Mouse (Mus musculus): ENCODE measurements around the gene Mtg1. TPM values are rescaled to one million over a fixed set of nuclear protein-coding genes. Genes with fewer than 3 reads are reported as not detected.
A peak's percentile ranks its signal among the peaks of the same experiment; 100 is the strongest.
"Not testable (repeated sequence)": the region's sequence is repeated elsewhere in the genome, so short reads cannot be mapped to it uniquely, and the experiment has no call there.

Mtg1 gene
- total RNA-seq, 2 experiments from 2014 or later: 22.9 to 30.8 TPM

DNA sequence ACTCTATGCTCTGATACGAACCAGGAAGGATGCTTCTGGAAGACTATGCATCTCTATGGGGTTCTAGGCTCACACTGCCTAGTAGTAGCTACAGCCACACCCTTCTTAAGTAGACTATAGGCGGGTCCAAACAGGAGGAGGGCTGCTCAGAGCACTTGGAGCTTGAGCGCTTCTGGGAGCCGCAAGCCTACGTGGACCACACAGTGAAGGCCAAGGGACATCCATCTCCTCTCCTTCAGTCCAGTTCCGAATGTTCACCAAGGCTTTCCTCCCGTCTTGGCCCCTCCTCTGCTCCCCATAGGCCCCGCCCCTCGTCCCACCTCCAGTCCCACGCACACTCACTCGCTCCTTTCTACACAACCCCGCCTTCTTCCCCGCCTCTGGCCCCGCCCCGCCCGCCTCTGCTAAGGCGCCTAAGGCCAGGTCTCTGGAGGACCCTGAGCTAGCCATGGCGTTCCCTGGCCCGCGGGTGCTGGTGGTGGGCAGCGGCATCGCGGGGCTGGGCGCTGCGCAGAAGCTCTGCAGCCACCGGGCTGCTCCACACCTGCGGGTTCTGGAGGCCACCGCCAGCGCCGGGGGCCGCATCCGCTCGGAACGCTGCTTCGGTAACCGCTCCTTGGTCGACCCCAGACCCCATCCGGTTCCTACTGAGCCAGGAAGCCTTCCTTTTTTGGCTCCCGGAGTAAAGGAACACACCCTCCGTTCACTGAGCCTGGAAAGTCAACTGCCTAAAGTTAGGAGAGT lies 11.9 kb upstream of the Mtg1 start:
- DNase-seq (ENCODE audit: low spot score): peak; percentile 90
- intact Hi-C loops (cut with DNase I): no loop called here

DNA sequence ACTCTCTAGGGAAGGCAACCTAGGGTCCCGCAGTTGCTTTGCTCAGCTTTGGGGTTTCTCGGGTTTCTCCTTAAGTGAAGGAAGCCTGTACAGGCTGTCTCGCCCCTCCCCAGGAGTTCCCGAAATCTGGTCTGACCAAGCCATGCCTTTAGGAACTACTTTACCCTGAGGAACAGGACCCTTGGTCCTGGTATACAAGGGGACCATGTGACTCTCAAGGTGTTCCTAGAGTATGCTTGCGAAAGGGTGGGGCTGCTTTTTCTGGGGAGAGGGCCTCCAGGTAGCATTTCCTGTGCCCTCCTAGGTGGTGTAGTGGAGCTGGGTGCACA lies 11.4 kb upstream of the Mtg1 start:
- DNase-seq (ENCODE audit: low spot score): no peak
- intact Hi-C loops (cut with DNase I): no loop called here

- intact Hi-C loops (cut with DNase I): no loop called here
- DNase-seq (ENCODE audit: low spot score): no peak
These were observed 10.4 kb upstream of the Mtg1 start for GRCm38 (mm10) chr7:140126934-140127333.

DNA sequence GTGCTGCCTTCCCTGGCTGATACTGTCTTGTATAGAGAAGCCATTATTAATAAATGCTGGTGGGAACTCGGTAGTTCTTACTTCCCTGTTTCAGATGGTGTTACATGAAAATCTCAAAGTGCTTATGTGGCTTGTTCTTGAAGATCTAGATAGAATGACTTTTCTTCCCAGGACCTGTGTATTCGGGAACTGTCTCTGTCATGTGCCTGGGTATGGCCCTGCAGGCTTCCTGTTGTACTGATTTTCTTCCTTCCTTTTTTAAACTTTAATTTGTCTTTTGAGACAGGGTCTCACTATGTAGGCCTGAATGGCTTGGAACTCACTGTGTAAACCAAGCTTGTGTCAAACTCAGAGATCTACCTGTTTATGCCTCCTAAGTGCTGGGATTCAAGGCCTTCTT lies 9.5 kb upstream of the Mtg1 start:
- intact Hi-C loops (cut with DNase I): no loop called here
- DNase-seq (ENCODE audit: low spot score): no peak

GRCm38 (mm10) chr7:140132184-140132583 lies 5.2 kb upstream of the Mtg1 start:
- intact Hi-C loops (cut with DNase I); DNase-seq (ENCODE audit: low spot score): not testable (repeated sequence)

- intact Hi-C loops (cut with DNase I); DNase-seq (ENCODE audit: low spot score): not testable (repeated sequence)
These were observed 3.3 kb upstream of the Mtg1 start for GRCm38 (mm10) chr7:140134033-140134432.

DNA sequence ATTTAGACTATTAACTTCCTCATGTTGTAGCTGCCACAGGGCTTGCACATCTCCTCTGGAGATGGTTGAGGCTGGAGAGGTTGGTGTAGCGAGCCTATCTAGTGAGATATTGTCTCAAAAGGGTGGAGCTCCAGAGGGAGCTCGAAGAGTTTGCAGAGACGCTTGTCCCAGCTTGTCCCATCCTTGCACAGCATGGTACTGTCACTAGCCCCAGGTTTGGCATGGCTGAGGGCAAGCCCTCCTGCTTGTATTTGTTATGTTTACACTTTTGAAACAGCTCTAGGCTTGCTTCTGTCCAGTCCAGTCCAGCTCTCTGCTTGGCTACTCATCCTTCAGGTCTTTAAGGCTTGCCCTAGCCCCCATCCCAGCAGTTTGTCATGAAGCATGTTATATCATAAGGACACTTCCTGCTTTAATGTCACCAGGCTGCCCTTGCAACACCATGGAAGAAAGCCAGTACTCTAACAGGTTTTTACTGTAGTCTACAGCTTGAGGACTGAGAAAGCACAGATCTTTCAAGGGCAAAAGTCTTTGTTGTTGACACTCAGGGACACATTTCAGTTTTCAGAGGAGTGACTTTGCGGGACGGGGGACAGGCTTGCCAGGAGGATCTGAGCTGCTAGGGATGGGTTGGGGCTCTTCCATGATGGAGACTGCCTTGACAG lies 2.1 kb upstream of the Mtg1 start:
- intact Hi-C loops (cut with DNase I): loop anchor here (5.0 kb wide), 1 partner anchor 98 kb away; the partner anchor contains the start of genes Tubgcp2 and Zfp511
- no peak for DNase-seq (ENCODE audit: low spot score)

GRCm38 (mm10) chr7:140138021-140138310 lies 602 bp downstream of the Mtg1 start:
- intact Hi-C loops (cut with DNase I): loop anchor here (5.0 kb wide), 1 partner anchor 101 kb away; the partner anchor contains the start of genes Tubgcp2 and Zfp511
- no peak for DNase-seq (ENCODE audit: low spot score)

GRCm38 (mm10) chr7:140141350-140141749 lies 4.0 kb downstream of the Mtg1 start:
- DNase-seq (ENCODE audit: low spot score): peak; percentile 27
- intact Hi-C loops (cut with DNase I): loop anchor here (1.0 to 2.0 kb wide), 3 partner anchors 25 to 173 kb away; partner anchors contain the start of gene Echs1

DNA sequence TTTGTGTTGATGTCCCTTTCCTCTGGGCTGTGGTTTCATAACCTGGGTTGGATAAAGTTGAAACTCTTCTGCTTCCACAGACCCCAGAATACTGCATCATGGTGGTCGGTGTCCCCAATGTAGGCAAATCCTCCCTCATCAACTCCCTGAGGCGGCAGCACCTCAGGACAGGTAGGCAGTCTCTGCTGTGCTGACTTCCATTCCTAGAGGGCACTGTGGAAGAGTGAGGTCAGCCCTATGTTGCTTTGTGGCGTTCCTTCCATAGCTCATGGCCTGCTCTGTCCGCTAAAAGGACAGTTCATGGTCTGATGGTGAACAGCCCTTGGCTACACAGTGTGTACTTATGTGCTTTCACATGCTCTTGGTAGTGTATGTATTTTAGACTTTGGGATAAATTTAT lies 7.2 kb downstream of the Mtg1 start:
- intact Hi-C loops (cut with DNase I): no loop called here
- no peak for DNase-seq (ENCODE audit: low spot score)

DNA sequence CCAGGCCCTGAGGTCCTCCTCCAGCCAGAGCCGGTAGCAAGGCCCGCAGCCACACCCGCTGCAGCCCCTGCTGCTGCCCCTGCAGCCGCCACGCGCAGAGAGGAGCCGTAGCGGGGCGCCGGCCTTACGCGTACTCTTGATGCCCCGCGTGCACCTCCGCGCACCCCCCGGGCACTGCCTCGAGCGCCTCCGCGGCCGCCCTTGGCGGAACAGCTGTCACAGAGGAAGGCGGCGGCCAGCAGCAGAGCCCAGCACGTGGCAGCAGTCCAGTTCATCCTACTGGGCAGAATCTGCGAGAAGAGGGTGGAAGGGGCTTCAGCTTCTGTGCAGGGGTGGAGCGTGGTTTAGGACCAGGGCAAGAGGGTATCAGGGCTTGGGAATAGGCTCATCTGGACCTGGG lies 16.0 kb downstream of the Mtg1 start:
- intact Hi-C loops (cut with DNase I): no loop called here
- DNase-seq (ENCODE audit: low spot score): no peak

DNA sequence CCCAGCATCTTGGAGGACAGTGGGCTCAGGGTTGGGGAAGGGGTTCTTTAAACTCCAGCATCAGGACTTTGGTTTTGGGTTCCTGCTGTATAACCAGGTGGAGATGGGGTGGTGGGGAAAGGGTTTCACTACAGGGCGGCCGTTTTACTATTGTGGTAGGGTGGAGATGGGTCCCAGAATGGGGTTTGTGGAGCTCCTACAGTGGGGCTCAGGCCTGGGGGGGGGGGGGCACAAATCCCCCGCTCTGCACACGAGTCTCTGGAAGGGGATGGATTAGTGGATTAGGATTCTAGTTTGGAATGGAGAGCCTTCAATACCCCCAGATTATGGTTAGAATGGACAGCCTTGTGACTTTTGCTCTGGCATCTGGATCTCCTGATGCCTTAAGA lies 16.5 kb downstream of the Mtg1 start:
- intact Hi-C loops (cut with DNase I): no loop called here
- no peak for DNase-seq (ENCODE audit: low spot score)

- no peak for DNase-seq (ENCODE audit: low spot score)
- intact Hi-C loops (cut with DNase I): no loop called here
These were observed 17.0 kb downstream of the Mtg1 start, which contains the start of gene Sprn for GRCm38 (mm10) chr7:140154218-140154927. Sprn (minus strand) TSS chr7:140154877.

DNA sequence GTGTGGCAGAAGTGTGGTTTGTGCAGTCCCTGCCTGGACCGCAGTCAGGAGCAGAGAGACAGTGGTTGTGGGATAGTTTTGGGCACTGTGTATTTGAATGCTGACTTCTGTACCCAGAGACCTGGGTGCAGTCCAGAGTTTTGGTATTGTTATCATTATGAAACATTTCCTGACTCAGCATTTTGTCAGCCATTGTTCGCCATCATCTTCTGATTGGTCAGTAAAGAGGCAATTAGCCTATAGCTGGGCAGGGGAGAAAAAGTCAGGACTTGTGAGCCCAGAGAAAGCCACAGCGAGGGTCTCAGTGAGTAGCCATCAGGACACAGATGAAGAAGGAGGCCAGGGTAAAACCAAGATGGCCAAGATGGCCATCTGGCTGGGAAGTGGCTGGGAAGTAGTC lies 23.0 kb downstream of the Mtg1 start:
- intact Hi-C loops (cut with DNase I): no loop called here
- no peak for DNase-seq (ENCODE audit: low spot score)

DNA sequence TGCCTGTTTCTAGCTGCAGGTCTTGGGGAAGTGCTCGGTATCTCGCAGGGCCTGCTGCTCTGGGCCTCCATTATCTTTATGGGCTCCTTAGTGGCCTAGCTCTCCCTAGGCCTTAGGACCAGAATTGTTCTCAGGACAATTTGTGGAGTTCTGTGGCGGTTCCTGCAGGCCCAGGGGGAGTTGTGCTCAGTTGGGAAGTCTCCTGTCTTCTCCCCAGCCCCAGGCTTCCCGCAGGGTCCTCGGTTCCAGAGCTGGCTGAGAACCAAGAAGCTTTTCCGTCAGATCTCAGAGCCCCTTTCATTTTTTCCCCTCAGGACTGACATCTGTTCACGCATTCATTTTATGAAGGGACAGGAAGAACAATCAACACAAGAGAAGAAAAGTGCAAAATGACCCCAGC lies 27.3 kb downstream of the Mtg1 start, which contains the start of gene Olfr522:
TSS of gene Olfr522 (minus strand) at position 101 of the 400 bp plus-strand sequence.
- no peak for DNase-seq (ENCODE audit: low spot score)

DNA sequence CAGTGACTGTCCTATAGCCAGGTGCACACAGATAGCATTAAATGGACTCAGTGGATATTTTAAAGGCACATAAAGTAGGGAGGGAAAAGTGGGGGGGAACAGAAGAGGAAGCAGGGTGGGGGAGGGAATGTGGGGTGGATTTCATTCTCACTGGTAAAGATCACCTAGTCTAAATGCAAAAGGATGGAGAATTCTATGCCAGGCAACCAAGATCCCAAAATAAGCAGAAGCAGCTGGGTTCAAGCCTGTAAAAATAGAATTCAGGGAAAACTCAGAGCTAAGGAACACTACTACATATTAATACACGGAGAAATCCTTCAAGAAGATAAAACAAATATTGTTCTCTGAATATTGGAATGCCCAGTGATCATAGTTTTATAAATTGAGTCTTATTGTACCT lies 30.6 kb downstream of the Mtg1 start:
- no peak for DNase-seq (ENCODE audit: low spot score)
- intact Hi-C loops (cut with DNase I): no loop called here

More for the DNA sequence above, 27.3 kb downstream of the Mtg1 start, which contains the start of gene Olfr522:
- intact Hi-C loops (cut with DNase I): no loop called here

DNA sequence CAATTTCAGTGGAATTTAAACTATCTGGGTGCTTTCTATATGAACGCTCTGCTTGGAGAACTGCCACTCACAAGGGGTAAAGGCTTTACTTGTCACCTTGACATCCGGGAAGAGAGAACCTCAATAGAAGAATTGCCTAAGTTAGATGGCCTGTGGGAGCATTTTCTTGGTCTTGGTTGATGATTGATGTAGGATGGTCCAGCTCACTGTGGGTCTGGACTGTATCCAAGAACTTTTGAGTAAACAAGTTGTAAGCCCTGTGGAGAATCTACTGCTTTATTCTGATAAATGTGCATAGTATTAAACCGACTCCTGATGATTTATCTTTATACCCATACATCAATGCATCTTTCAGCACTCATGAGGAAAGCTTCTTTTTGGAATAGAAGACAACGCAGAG lies 32.0 kb downstream of the Mtg1 start:
- DNase-seq (ENCODE audit: low spot score): no peak
- intact Hi-C loops (cut with DNase I): no loop called here

DNA sequence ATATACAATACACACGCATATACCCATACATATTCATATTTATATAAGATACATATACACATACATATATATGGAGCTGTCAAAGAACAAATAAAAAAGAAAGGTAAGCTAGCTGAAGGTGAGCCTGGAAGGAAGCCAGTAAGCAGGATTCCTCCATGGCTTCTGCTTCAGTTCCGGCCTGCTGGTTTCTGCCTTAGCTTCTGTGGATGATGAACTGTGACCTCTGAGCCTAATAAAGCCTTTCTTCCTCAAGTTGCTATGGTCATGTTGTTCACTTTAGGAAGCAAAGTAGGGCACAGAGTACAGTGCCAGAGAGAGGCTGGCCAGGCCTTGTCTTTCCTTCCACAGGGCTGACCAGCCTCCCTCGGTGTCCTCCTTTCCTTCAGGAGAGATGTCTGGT lies 33.5 kb downstream of the Mtg1 start:
- no peak for DNase-seq (ENCODE audit: low spot score)
- intact Hi-C loops (cut with DNase I): no loop called here

- DNase-seq (ENCODE audit: low spot score): no peak
- intact Hi-C loops (cut with DNase I): no loop called here
These were observed 35.6 kb downstream of the Mtg1 start, which contains the start of gene Olfr523 for GRCm38 (mm10) chr7:140172936-140173335. Olfr523 (plus strand) TSS chr7:140173217.

- intact Hi-C loops (cut with DNase I): no loop called here
- DNase-seq (ENCODE audit: low spot score): no peak
These were observed 41.8 kb downstream of the Mtg1 start for GRCm38 (mm10) chr7:140179176-140179575.

GRCm38 (mm10) chr7:140180692-140181091 lies 43.3 kb downstream of the Mtg1 start:
- no peak for DNase-seq (ENCODE audit: low spot score)
- intact Hi-C loops (cut with DNase I): no loop called here

Data from heart, postnatal 25 days (tissue).